Mouse (Mus musculus): ENCODE results near the gene Fars2. TPM values are rescaled to one million over a fixed set of nuclear protein-coding genes. Genes with fewer than 3 reads are reported as not detected.
"Not testable (repeated sequence)": the region's sequence is repeated elsewhere in the genome, so short reads cannot be mapped to it uniquely, and the experiment has no call there.

Fars2 gene
- polyA plus RNA-seq, 1 experiment from 2014 or later, result 30.0 TPM

DNA sequence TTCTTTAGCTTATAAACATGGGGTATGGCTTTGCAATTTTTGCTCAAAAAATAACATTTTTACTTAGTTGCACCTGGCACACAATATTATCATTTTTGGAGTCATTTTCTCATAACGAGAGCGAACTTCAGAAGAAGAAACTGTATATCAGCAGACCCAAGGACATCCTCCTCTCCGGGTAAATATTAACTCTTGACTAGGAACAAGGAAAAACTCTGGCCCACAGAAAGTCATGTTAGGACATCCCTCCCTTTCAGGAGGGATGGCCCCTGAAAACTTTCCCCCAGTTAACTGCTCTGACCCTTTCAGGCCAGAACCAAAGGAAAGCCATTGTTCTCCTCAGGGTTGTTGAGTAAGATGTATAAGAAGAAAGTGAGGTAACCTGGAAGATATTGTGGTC lies 348.9 kb downstream of the Fars2 start:
- not testable (repeated sequence) for H3K4me1 ChIP-seq; H3K36me3 ChIP-seq (replicated peaks); H3K27me3 ChIP-seq; H3K9ac ChIP-seq; H3K9me3 ChIP-seq; ATAC-seq (ENCODE audit: low FRiP score); H3K4me3 ChIP-seq (replicated peaks); H3K4me2 ChIP-seq; H3K27ac ChIP-seq
- WGBS, result 93% methylated on average over 3 of the region's 3 CpGs

DNA sequence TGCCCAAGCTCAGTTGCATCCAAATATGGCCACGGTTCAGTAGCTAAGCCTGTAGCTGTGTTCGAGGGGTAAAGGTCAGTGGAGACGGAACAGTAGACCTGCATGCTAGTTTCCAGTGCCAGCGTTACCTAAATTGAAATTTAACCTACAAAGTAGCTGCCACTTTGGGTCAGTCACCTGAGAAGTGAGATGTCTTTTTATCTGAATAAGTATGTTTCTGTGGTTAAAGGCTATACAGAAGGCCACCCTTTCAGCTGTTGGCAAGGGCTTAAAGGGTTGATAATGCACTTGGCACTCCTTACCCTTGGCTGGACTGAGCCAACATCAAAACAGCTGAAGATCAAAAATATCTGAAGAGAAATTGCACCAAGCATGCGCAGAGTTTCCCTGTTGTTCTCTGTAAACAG lies 349.3 kb downstream of the Fars2 start:
- H3K4me2 ChIP-seq, result no peak overlapping the region
- no peaks in the 10 kb centered on the region for H3K36me3 ChIP-seq (replicated peaks)
- H3K4me1 ChIP-seq, result peaks cover 8% of the 10 kb centered on the region
- no peak for ATAC-seq (ENCODE audit: low FRiP score)
- H3K27ac ChIP-seq, result no peak overlapping the region
- H3K27me3 ChIP-seq, result no peaks in the 10 kb centered on the region
- H3K9ac ChIP-seq, result no peak overlapping the region
- 96% methylated on average over 5 of the region's 5 CpGs for WGBS
- no peaks in the 10 kb centered on the region for H3K9me3 ChIP-seq
- no peak overlapping the region for H3K4me3 ChIP-seq (replicated peaks)

DNA sequence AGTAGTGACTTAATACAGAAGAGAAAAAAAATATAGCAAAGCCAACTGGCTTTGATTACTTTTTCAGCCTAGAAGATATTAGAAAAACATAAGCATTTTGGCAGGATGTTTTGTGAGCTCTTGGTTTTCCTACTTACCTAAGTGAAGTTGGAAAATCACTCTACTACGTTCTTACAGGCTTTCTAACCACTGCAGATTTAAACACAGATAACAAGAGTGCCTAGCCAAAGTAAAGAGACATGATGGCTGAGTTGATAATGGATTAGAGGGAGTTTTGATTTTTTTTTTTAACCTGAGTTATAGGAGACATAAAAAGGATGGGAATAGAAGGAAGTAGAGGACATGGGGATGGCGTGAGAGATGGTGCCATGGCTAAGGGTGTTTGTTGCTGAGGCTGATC lies 350.6 kb downstream of the Fars2 start:
- Histone ChIP-seq H3K4me3 (replicated peaks) (no peak overlapping the region), H3K27me3 (no peaks in the 10 kb centered on the region), H3K9me3 (no peaks in the 10 kb centered on the region), H3K27ac (no peak overlapping the region), H3K36me3 (replicated peaks) (no peaks in the 10 kb centered on the region), H3K4me1 (peaks cover 8% of the 10 kb centered on the region), H3K9ac (no peak overlapping the region), H3K4me2 (no peak overlapping the region)
- WGBS, result 92% methylated on average over 2 of the region's 2 CpGs
- no peak for ATAC-seq (ENCODE audit: low FRiP score)

DNA sequence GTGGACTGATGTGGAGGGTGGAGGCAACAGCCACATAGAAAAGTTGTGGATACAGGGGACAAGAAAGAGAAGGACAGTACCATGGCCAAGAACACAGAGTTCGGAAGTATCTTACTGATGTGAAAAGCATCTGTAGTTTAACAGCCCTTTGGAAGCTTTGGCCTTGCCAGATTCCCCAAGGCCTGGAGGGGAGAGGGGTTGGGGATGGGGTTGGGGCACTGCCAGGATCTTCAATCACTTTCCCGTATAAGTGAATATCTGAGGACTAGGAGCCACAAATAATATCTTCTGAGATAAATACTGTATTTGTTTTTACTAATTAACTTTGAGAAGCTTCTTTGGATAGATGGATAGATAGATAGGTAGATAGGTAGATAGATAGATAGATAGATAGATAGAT lies 351.8 kb downstream of the Fars2 start:
- Histone ChIP-seq H3K4me2 (no peak overlapping the region), H3K9ac (no peak overlapping the region), H3K9me3 (no peaks in the 10 kb centered on the region), H3K4me3 (replicated peaks) (no peak overlapping the region), H3K27me3 (no peaks in the 10 kb centered on the region), H3K4me1 (peaks cover 8% of the 10 kb centered on the region), H3K36me3 (replicated peaks) (no peaks in the 10 kb centered on the region), H3K27ac (no peak overlapping the region)
- ATAC-seq (ENCODE audit: low FRiP score), result no peak
- WGBS, result 78% methylated on average over 2 of the region's 2 CpGs

DNA sequence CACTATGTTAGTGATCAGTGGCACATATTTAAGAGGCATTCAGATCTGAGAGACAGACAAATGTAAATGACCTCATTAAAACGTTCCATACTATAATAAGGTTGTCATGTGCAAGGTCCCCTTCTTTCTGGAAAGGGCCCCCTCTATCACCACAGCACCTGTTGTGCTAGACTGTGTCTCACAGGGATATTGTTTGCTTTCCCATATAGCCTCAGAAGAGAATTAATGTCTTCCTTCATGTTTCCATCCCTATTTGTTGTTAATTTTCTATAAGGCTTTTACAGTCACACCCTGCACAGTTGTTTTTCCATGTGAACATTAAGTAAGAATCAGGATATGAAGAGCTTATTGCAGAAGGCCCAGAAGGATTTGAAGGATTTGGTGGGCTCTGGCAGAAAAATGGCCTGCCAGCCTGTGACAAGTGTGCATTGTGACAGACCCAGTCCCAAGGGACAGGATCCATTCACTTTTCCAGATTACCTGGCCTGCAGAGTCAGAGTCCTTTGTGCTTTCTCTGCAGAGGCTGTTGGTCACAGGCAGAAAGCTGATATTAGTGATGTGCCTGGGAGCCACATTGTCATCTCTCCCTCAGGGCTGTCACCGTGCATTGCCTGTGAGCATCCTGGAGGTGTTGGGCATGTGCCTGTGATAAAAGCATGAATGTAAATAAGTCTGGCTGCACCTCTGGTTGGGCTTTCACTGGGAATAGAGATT lies 352.4 kb downstream of the Fars2 start:
- no peaks in the 10 kb centered on the region for H3K9me3 ChIP-seq
- no peak overlapping the region for H3K4me3 ChIP-seq (replicated peaks)
- 67% methylated on average over 2 of the region's 2 CpGs for WGBS
- H3K4me2 ChIP-seq, result no peak overlapping the region
- H3K27ac ChIP-seq, result peak overlapping the region; percentile 46
- H3K36me3 ChIP-seq (replicated peaks), result no peaks in the 10 kb centered on the region
- ATAC-seq (ENCODE audit: low FRiP score), result no peak
- peaks cover 8% of the 10 kb centered on the region for H3K4me1 ChIP-seq
- no peak overlapping the region for H3K9ac ChIP-seq
- H3K27me3 ChIP-seq, result no peaks in the 10 kb centered on the region

DNA sequence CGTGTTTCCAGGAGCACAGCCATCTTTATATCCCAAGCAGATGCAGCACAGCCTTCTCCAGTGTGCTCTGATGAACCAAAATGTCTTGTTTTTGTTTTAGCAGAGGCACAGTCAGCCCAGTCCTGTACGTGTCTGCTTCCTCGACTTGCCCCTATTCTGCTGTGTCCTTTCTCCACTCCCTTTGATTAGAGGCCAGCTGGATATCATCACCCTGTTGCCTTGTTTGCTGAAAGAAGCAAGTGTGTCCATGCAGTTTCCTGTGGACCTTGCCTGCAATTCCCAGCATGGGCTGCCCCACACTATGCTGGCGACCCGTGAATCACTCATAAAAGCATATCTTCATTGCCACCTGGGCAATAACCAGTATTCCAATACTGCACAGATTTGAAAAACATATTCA lies 360.4 kb downstream of the Fars2 start:
- H3K4me1 ChIP-seq, result no peaks in the 10 kb centered on the region
- WGBS, result 84% methylated on average over 5 of the region's 5 CpGs
- ATAC-seq (ENCODE audit: low FRiP score), result no peak

DNA sequence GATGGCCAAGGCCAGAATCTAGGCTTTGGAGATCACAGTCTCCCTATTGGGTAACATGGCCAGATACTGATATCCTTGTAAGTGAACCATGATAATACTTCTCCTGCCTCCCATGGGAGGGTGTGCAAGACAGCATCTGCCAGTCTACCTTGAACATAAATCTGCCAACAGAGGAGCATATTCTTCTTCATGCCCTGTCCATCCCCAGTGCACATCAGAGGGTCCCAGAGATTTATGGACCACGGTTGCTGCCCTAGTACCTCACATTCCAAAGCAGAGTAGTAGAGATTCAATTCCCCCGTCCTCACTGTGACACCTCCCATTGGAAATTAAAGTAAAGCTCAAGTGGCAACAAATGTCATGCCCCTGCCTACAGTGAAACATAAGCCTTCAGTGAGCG lies 361.0 kb downstream of the Fars2 start:
- no peaks in the 10 kb centered on the region for H3K9me3 ChIP-seq
- no peaks in the 10 kb centered on the region for H3K4me1 ChIP-seq
- H3K27me3 ChIP-seq, result no peaks in the 10 kb centered on the region
- no peaks in the 10 kb centered on the region for H3K36me3 ChIP-seq (replicated peaks)
- H3K9ac ChIP-seq, result no peak overlapping the region
- H3K4me3 ChIP-seq (replicated peaks), result no peak overlapping the region
- no peak overlapping the region for H3K27ac ChIP-seq
- H3K4me2 ChIP-seq, result no peak overlapping the region
- ATAC-seq (ENCODE audit: low FRiP score), result no peak
- 77% methylated on average over 3 of the region's 3 CpGs for WGBS

More for the DNA sequence above, 360.4 kb downstream of the Fars2 start:
- H3K9ac ChIP-seq, result no peak overlapping the region
- no peaks in the 10 kb centered on the region for H3K36me3 ChIP-seq (replicated peaks)
- H3K4me3 ChIP-seq (replicated peaks), result no peak overlapping the region
- H3K27ac ChIP-seq, result no peak overlapping the region
- no peaks in the 10 kb centered on the region for H3K27me3 ChIP-seq
- H3K9me3 ChIP-seq, result no peaks in the 10 kb centered on the region
- no peak overlapping the region for H3K4me2 ChIP-seq

DNA sequence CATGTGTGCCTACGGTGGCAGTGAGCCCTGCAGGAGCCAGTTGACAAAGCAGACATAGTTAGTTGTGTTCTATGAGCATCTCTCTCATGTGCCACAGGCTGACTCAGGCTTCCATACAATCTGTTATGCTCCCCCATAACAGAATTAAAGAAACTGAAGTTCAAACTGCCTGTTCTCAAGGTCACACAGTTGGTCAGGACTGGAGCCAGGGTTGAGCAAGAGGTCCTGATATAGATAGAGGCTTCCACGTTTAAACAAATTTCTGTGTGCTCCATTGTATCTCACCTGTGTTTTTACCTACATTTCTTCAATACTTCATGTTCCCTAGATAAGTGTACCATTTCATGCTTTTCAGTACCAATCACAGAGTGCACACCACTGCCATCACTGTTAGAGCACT lies 362.9 kb downstream of the Fars2 start:
- H3K9me3 ChIP-seq, result no peaks in the 10 kb centered on the region

DNA sequence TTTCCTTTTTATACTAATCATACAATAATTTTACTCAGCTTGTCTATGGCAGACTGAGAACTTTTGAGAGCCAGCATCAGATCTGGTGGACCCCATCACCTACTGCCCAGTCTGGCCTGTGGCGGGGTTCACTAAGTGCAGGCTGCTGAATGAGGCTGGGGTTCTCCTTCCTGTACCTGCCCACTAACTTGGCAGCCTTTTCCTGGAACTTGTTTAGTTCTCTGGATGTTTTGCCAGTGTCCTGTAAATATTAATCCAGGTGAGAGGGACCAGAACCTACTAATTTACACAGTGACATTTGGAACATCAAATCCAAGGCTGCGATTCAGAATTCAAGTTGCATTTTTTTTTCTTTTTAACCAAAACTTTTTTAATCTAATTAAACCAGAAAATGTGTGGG lies 367.2 kb downstream of the Fars2 start:
- Histone ChIP-seq H3K4me2 (no peak overlapping the region), H3K4me1 (no peaks in the 10 kb centered on the region), H3K27me3 (no peaks in the 10 kb centered on the region), H3K4me3 (replicated peaks) (no peak overlapping the region), H3K27ac (no peak overlapping the region), H3K36me3 (replicated peaks) (no peaks in the 10 kb centered on the region), H3K9ac (no peak overlapping the region), H3K9me3 (no peaks in the 10 kb centered on the region)
- no peak for ATAC-seq (ENCODE audit: low FRiP score)
- 99% methylated on average over 2 of the region's 2 CpGs for WGBS

More for the DNA sequence above, 362.9 kb downstream of the Fars2 start:
- Histone ChIP-seq H3K27ac (no peak overlapping the region), H3K4me3 (replicated peaks) (no peak overlapping the region), H3K9ac (no peak overlapping the region), H3K4me2 (no peak overlapping the region), H3K4me1 (no peaks in the 10 kb centered on the region), H3K27me3 (no peaks in the 10 kb centered on the region), H3K36me3 (replicated peaks) (no peaks in the 10 kb centered on the region)
- 94% methylated on average over 2 of the region's 2 CpGs for WGBS
- no peak for ATAC-seq (ENCODE audit: low FRiP score)

DNA sequence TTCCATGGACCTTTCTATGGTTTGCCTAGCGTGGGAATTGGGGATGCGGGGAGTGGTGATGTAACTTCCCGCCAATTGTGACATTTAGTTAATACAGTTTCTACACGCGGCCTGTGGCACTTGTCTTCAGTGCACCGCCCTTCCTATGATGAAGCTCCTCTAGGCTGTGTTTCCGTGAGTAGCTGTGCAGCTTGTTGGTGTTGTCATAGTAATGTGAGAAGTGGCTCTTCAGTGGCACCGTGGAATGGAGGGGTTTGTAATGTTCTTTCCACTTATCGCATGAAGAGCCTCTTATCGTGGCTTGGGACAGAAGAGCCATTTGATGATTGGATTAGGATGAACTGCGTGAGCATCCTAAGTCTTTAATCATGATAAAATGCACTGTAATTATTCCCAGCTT lies 369.5 kb downstream of the Fars2 start:
- Histone ChIP-seq H3K4me1 (peaks cover 6% of the 10 kb centered on the region; the same call in 1 of the 2 replicates), H3K9me3 (no peaks in the 10 kb centered on the region), H3K4me3 (replicated peaks) (no peak overlapping the region), H3K27ac (no peak overlapping the region), H3K9ac (no peak overlapping the region), H3K27me3 (no peaks in the 10 kb centered on the region), H3K4me2 (no peak overlapping the region), H3K36me3 (replicated peaks) (no peaks in the 10 kb centered on the region)
- ATAC-seq (ENCODE audit: low FRiP score), result no peak
- 83% methylated on average over 11 of the region's 11 CpGs for WGBS

DNA sequence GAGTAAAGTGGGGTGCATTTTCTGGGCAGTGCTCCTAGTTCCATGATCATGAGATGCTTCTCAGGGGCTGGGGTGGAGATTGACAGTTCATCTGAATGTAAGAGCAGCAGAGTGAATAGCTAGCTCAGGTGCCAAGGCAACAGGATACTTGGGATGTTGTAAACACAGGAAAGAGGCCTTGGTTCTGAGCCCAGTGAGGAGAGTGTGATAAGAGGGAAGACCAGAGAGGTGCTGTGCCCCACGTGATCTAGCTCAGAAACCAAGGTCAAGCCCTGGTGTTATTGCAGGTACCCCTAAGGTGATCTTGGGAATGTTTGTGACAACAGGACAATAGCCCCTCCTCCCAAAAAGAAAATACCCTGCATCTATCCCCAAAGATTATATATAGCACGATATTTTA lies 372.2 kb downstream of the Fars2 start:
- 81% methylated on average over 2 of the region's 2 CpGs for WGBS
- H3K4me3 ChIP-seq (replicated peaks), result no peak overlapping the region
- peaks cover 6% of the 10 kb centered on the region; the same call in 1 of the 2 replicates for H3K4me1 ChIP-seq
- no peak for ATAC-seq (ENCODE audit: low FRiP score)
- no peak overlapping the region for H3K4me2 ChIP-seq
- no peak overlapping the region for H3K27ac ChIP-seq
- no peaks in the 10 kb centered on the region for H3K9me3 ChIP-seq
- no peaks in the 10 kb centered on the region for H3K27me3 ChIP-seq
- H3K9ac ChIP-seq, result no peak overlapping the region
- H3K36me3 ChIP-seq (replicated peaks), result no peaks in the 10 kb centered on the region

DNA sequence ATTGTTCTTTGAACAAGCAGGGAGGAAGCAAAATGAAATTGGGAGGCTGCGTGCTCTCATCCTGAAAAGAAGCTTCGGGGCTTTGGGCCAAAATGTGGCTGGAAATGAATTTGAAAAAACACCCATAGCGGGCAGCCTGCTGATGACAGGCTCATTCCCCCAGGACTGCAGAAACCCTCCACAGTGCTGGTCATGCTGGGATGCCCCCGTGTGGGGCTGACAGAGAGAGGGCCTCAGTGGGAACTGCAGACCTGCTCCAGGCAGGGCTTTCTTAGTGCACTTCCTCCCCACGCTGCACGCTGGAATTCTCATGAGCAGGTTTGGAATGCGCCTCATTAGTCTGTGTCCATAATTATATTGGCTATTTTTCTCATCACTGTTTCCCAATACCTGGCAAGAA lies 373.4 kb downstream of the Fars2 start:
- no peak overlapping the region for H3K9ac ChIP-seq
- peaks cover 6% of the 10 kb centered on the region; the same call in 1 of the 2 replicates for H3K4me1 ChIP-seq
- no peak overlapping the region for H3K27ac ChIP-seq
- WGBS, result 64% methylated on average over 7 of the region's 7 CpGs
- no peaks in the 10 kb centered on the region for H3K36me3 ChIP-seq (replicated peaks)
- H3K27me3 ChIP-seq, result no peaks in the 10 kb centered on the region
- ATAC-seq (ENCODE audit: low FRiP score), result no peak
- no peak overlapping the region for H3K4me2 ChIP-seq
- no peaks in the 10 kb centered on the region for H3K9me3 ChIP-seq
- H3K4me3 ChIP-seq (replicated peaks), result no peak overlapping the region

DNA sequence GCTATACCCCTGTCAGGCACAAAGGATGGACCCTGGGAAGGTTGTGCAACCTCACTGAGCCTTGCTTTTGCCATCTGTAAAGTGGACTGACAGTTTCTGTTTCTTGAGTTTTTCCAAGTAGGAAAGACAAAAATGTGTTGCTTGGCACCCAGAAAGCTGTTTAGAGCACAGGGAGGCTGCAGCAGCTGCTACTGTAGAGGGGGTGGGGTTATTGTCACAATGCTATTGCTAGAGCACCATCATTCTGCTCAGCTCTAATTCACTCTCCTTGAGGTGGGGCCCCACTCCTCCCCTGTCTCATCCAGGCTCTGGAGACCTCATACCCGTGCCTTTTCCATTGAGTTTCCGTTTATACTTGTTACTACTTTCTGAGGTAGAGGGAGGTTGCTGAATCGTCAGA lies 375.2 kb downstream of the Fars2 start:
- no peaks in the 10 kb centered on the region for H3K27me3 ChIP-seq
- no peaks in the 10 kb centered on the region for H3K9me3 ChIP-seq
- H3K4me2 ChIP-seq, result no peak overlapping the region
- H3K9ac ChIP-seq, result no peak overlapping the region
- no peaks in the 10 kb centered on the region for H3K36me3 ChIP-seq (replicated peaks)
- no peak overlapping the region for H3K27ac ChIP-seq
- H3K4me3 ChIP-seq (replicated peaks), result no peak overlapping the region
- 80% methylated on average over 3 of the region's 3 CpGs for WGBS
- H3K4me1 ChIP-seq, result peaks cover 6% of the 10 kb centered on the region; the same call in 1 of the 2 replicates
- ATAC-seq (ENCODE audit: low FRiP score), result no peak
